Mouse (Mus musculus) gastrocnemius, adult 8-10 months (tissue): Measurements from ENCODE around the gene Rac3. TPM values are rescaled to one million over a fixed set of nuclear protein-coding genes. Genes with fewer than 3 reads are reported as not detected.

Experiments used
- DNase-seq, 2 experiments: peaks; one replicate each; pipeline ENCODE4 v3.0.0; 2022; ENCODE audit warnings: low spot score in 2 of 2
- total RNA-seq, 4 experiments: library from RNA; stranded (reverse); gene quantifications; 2 replicates each; pipeline ENCODE4 v1.2.4; 2022

The Rac3 gene
- total RNA-seq, 4 experiments from 2014 or later, result 0.75 to 1.2 (median 0.89) TPM

GRCm38 (mm10) chr11:120772749-120773148 is 51.5 kb downstream of the Rac3 start:
- DNase-seq, result no peak

Other genes with a start within 250 kb of the Rac3 start
- 100 to 1,000 TPM; 121 to 138 (median 132) TPM for gene Mrpl12, start 236.9 kb upstream of the Rac3 start, total RNA-seq
- 1 to 10 TPM; 1.9 to 5.0 (median 3.1) TPM for gene Slc25a10, start 229.6 kb upstream of the Rac3 start, total RNA-seq
- gene Gcgr, start 190.8 kb upstream of the Rac3 start, total RNA-seq, result under 1 TPM in 1 of 4 experiments, not detected in 3; 0.29 TPM
- 10 to 100 TPM; 18.6 to 20.5 (median 20.1) TPM for gene Mcrip1, start 171.7 kb upstream of the Rac3 start, total RNA-seq
- 100 to 1,000 TPM; 157 to 382 (median 178) TPM for gene Ppp1r27, start 170.3 kb upstream of the Rac3 start, total RNA-seq
- 100 to 1,000 TPM; 162 to 245 (median 209) TPM for gene P4hb, start 148.2 kb upstream of the Rac3 start, total RNA-seq
- 10 to 100 TPM; 74.3 to 86.2 (median 80.7) TPM for gene Arhgdia, start 139.8 kb upstream of the Rac3 start, total RNA-seq
- gene Alyref, start 123.1 kb upstream of the Rac3 start, total RNA-seq, result 10 to 100 TPM; 20.1 to 40.8 (median 35.8) TPM
- gene Anapc11, start 123.0 kb upstream of the Rac3 start, total RNA-seq, result 10 to 100 TPM; 42.5 to 54.1 (median 49.7) TPM
- gene Npb, start 113.0 kb upstream of the Rac3 start, total RNA-seq, result not detected
- gene Pcyt2, start 103.5 kb upstream of the Rac3 start, total RNA-seq, result 10 to 100 TPM; 20.0 to 26.8 (median 26.0) TPM
- 1 to 10 TPM; 2.6 to 4.5 (median 3.8) TPM for gene Sirt7, start 96.2 kb upstream of the Rac3 start, total RNA-seq
- gene Mafg, start 87.9 kb upstream of the Rac3 start, total RNA-seq, result 10 to 100 TPM; 49.5 to 63.3 (median 59.3) TPM
- 1 to 10 TPM; 3.7 to 5.3 (median 4.8) TPM for gene Pycr1, start 77.7 kb upstream of the Rac3 start, total RNA-seq
- gene Myadml2, start 73.3 kb upstream of the Rac3 start, total RNA-seq, result 100 to 1,000 TPM; 112 to 153 (median 132) TPM
- under 1 TPM in 1 of 4 experiments, not detected in 3; 0.22 TPM for gene Notum, start 60.3 kb upstream of the Rac3 start, total RNA-seq
- 10 to 100 TPM; 32.2 to 39.8 (median 35.2) TPM for gene Aspscr1, start 48.5 kb upstream of the Rac3 start, total RNA-seq
- gene Cenpx, start 7.7 kb upstream of the Rac3 start, total RNA-seq, result 10 to 100 TPM; 26.1 to 31.0 (median 27.3) TPM
- gene Lrrc45, start 7.5 kb upstream of the Rac3 start, total RNA-seq, result 1 to 10 TPM; 1.8 to 4.4 (median 2.9) TPM
- gene Dcxr, start 5.8 kb downstream of the Rac3 start, total RNA-seq, result 1 to 10 TPM; 7.9 to 9.8 (median 8.7) TPM
- gene Cbr2, start 10.6 kb downstream of the Rac3 start, total RNA-seq, result 10 to 100 TPM in 2 of 4 experiments, 1 to 10 TPM in 2; 6.1 to 30.8 (median 10.4) TPM
- gene Hmga1b, start 41.3 kb downstream of the Rac3 start, total RNA-seq, result 10 to 100 TPM; 14.8 to 40.9 (median 19.1) TPM
- 10 to 100 TPM; 10.8 to 13.6 (median 13.1) TPM for gene Rfng, start 62.7 kb downstream of the Rac3 start, total RNA-seq
- gene Gps1, start 62.8 kb downstream of the Rac3 start, total RNA-seq, result 10 to 100 TPM; 65.4 to 71.6 (median 69.3) TPM
- gene Dus1l, start 74.9 kb downstream of the Rac3 start, total RNA-seq, result 10 to 100 TPM; 29.0 to 36.8 (median 35.0) TPM
- 10 to 100 TPM in 2 of 4 experiments, 1 to 10 TPM in 2; 8.4 to 12.2 (median 9.4) TPM for gene Fasn, start 103.1 kb downstream of the Rac3 start, total RNA-seq
- gene Ccdc57, start 211.4 kb downstream of the Rac3 start, total RNA-seq, result 1 to 10 TPM; 2.3 to 5.4 (median 3.6) TPM
- gene Slc16a3, start 227.0 kb downstream of the Rac3 start, total RNA-seq, result 100 to 1,000 TPM; 268 to 367 (median 304) TPM